Mouse (Mus musculus): ENCODE results near the gene Gm36176. TPM values are rescaled to one million over a fixed set of nuclear protein-coding genes. Genes with fewer than 3 reads are reported as not detected.

Gene Gm36176
- not detected in 2 replicates for polyA plus RNA-seq (2012; rRNA removed)

DNA sequence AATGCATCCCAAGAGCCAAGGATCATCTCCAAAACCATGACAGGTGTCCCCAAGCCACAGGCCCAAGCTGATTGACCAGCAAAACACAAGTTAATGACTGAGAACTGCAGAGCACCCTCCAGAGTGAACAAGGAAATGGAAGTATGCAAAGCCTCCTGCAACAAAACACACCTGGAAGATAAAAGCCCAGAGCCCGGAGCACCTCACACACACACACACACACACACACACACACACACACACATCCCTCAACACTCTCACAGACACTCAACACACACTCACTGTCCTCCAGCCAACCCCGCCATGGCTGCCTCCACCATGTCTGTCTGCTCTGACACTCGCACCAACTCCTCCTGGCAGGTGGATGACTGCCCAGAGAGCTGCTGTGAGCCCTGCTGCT, at the start of gene Gm36176:
TSS of gene Gm36176 (plus strand) at position 301 of the 400 bp plus-strand sequence.

DNA sequence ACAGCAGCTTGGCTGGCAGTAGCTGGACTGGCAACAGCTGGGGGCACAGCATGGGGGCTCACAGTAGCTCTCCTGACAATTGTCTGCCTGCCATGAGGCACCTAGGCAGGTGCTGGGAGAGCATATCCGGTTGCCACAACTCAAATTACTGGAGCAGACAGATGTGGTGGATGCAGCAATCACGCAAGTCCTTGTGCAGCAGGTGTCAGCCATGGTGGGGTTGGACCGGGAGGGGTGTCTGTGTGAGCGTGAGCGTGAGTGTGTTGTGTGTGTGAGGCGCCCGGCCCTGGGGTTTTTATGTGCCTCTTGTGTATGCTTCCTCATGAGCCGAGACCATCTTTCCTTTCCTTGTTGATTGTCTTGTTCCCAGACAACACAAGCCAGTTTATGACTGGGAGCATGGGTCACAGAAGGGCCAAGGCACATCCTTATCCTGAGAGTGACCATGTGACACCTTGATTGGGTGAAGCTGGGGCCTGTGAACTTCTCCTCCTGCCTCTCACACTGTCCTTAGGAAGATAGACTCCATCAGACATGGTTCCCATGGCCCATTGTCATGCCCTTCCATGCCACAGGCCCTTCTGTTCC, 47.6 kb upstream of the Gm36176 start, which contains the start of gene Gm19668:
TSS of gene Gm19668 (minus strand) at position 213 of the 588 bp plus-strand sequence.

DNA sequence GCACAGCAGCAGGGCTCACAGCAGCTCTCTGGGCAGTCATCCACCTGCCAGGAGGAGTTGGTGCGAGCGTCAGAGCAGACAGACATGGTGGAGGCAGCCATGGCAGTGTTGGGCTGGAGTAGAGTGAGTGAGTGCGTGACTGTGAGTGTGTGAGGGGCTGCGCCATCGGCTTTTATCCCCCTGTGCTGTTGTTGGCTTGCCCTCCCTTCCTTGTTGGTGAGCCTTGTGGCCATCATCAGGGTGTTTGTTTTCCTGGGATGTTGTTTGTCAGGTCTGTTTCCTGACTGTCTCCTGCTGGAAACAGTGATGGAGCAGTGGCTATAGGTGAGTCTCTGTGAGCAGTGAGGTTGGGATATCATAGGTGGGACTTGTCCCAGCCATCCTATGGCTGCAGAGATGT, 34.9 kb upstream of the Gm36176 start, which contains the start of gene Gm9507:
TSS of gene Gm9507 (minus strand) at position 101 of the 400 bp plus-strand sequence.

DNA sequence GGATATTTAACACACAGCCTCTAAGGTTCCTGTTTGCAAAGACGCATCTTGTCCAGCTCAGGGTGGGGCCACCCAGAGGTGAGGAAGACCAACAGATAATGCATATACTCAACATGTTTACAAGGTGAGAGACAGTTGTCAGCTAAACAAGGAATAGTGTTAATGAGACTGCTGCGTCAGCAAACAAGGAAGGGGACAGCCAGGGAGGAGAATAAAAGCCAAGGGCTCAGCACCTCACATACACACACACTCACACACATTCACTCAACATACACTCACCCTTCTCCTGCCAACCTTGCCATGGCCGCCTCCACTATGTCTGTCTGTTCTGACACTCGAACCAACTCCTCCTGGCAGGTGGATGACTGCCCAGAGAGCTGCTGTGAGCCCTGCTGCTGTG, 32.2 kb upstream of the Gm36176 start, which contains the start of gene Gm2696:
TSS of gene Gm2696 (plus strand) at position 301 of the 400 bp plus-strand sequence.

DNA sequence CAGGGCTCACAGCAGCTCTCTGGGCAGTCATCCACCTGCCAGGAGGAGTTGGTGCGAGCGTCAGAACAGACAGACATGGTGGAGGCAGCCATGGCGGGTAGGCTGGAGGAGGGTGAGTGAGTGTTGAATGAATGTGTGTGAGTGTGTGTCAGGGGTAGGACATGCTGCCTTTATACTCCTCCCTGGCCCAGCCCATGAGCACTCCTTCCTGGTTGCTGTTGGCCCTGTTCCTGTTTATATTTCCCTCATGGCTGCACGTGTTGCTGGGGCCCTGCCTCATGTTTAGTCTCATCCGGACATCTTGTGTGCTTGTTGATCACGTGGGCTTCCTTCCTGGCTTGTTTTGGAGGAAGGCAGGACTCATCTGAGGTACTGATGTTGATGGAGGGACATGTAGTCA, 19.7 kb upstream of the Gm36176 start, which contains the start of gene Krtap10-4:
TSS of gene Krtap10-4 (minus strand) at position 145 of the 400 bp plus-strand sequence.

DNA sequence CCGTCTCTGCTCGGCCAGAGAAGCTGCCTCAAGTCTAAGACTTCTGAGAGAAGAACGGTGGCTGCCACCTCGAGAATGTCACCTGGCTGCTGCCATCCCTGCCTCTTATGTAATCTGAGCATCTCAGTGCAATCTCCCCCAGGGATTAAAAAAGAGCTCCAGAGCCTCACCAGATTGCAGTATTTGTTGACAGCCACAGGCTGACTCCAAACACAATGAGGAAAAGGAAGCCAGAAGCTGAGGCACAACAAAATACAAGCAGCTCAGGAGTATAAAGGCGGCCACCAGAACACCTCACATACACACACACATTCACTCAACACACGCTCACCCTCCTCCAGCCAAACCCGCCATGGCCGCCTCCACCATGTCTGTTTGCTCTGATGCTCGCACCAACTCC, 11.0 kb upstream of the Gm36176 start, which contains the start of gene Krtap10-10:
TSS of gene Krtap10-10 (plus strand) at position 301 of the 400 bp plus-strand sequence.

DNA sequence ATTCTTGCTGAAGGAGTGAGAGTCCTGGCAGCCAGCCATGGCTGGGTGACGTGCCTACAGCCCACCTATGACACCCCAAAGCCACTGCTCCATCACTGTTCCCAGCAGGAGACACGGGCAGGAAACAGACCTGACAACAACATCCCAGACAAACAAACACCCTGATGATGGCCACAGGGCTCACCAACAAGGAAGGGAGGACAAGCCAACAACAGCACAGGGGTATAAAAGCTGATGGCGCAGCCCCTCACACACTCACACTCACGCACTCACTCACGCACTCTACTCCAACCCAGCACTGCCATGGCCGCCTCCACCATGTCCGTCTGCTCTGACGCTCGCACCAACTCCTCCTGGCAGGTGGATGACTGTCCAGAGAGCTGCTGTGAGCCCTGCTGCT, 6.0 kb downstream of the Gm36176 start, which contains the start of gene Gm10318:
TSS of gene Gm10318 (plus strand) at position 301 of the 400 bp plus-strand sequence.

DNA sequence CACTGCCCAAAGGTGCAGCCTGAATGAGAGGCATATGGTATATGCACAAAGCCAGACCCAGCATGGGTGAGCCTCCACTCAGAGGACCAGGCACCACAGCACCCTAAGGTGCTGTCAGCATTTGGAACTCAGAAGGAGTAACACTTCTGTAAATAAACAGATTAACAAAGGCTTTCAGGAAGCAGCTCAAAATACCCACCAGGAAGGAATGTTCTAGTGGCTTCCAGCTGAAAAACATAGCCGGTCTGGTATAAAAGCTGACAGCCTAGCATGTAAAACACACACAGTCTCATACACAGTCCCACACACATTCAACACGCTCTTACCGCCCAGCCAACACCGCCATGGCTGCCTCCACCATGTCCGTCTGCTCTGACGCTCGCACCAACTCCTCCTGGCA, 15.1 kb downstream of the Gm36176 start, which contains the start of gene Gm3285:
TSS of gene Gm3285 (plus strand) at position 301 of the 400 bp plus-strand sequence.

Other genes with a start within 250 kb of the Gm36176 start
- 416 and 428 TPM in 2 replicates for gene Sumo3, start 240.7 kb upstream of the Gm36176 start, polyA plus RNA-seq (2012; rRNA removed)
- gene Gm49325, start 240.6 kb upstream of the Gm36176 start, polyA plus RNA-seq (2012; rRNA removed): not detected in 2 replicates
- 43.5 and 49.7 TPM in 2 replicates for gene Ube2g2, start 224.5 kb upstream of the Gm36176 start, polyA plus RNA-seq (2012; rRNA removed)
- gene Tspear, start 160.2 kb upstream of the Gm36176 start, polyA plus RNA-seq (2012; rRNA removed): 1.2 and 1.3 TPM in 2 replicates
- not detected in 2 replicates for gene Gm19402, start 156.0 kb upstream of the Gm36176 start, polyA plus RNA-seq (2012; rRNA removed)
- not detected in 2 replicates for gene Gm9508, start 149.6 kb upstream of the Gm36176 start, polyA plus RNA-seq (2012; rRNA removed)
- not detected in 2 replicates for gene Gm10272, start 140.2 kb upstream of the Gm36176 start, polyA plus RNA-seq (2012; rRNA removed)
- not detected in 2 replicates for gene Gm10024, start 135.3 kb upstream of the Gm36176 start, polyA plus RNA-seq (2012; rRNA removed)
- not detected in 2 replicates for gene Gm10142, start 131.0 kb upstream of the Gm36176 start, polyA plus RNA-seq (2012; rRNA removed)
- not detected in 2 replicates for gene Krtap12-1, start 126.2 kb upstream of the Gm36176 start, polyA plus RNA-seq (2012; rRNA removed)
- gene Gm10100, start 120.3 kb upstream of the Gm36176 start, polyA plus RNA-seq (2012; rRNA removed): not detected in 2 replicates
- gene Gm18596, start 104.2 kb upstream of the Gm36176 start, polyA plus RNA-seq (2012; rRNA removed): not detected in 2 replicates
- gene Gm9736, start 95.4 kb upstream of the Gm36176 start, polyA plus RNA-seq (2012; rRNA removed): not detected in 2 replicates
- not detected in 2 replicates for gene Gm3233, start 87.1 kb upstream of the Gm36176 start, polyA plus RNA-seq (2012; rRNA removed)
- gene Gm3238, start 75.5 kb upstream of the Gm36176 start, polyA plus RNA-seq (2012; rRNA removed): not detected in 2 replicates
- gene Gm7138, start 69.9 kb upstream of the Gm36176 start, polyA plus RNA-seq (2012; rRNA removed): not detected in 2 replicates
- not detected in 2 replicates for gene Gm3250, start 64.3 kb upstream of the Gm36176 start, polyA plus RNA-seq (2012; rRNA removed)
- not detected in 2 replicates for gene Gm7137, start 58.6 kb upstream of the Gm36176 start, polyA plus RNA-seq (2012; rRNA removed)
- gene Gm9639, start 51.7 kb upstream of the Gm36176 start, polyA plus RNA-seq (2012; rRNA removed): not detected in 2 replicates
- not detected in 2 replicates for gene Gm19668, start 47.7 kb upstream of the Gm36176 start, polyA plus RNA-seq (2012; rRNA removed)
- not detected in 2 replicates for gene Gm9507, start 35.0 kb upstream of the Gm36176 start, polyA plus RNA-seq (2012; rRNA removed)
- 0.33 TPM in 1 of 2 replicates, not detected in the other for gene Gm2696, start 32.1 kb upstream of the Gm36176 start, polyA plus RNA-seq (2012; rRNA removed)
- not detected in 2 replicates for gene Krtap10-4, start 19.7 kb upstream of the Gm36176 start, polyA plus RNA-seq (2012; rRNA removed)
- gene Krtap10-10, start 10.9 kb upstream of the Gm36176 start, polyA plus RNA-seq (2012; rRNA removed): not detected in 2 replicates
- gene Gm10318, start 6.1 kb downstream of the Gm36176 start, polyA plus RNA-seq (2012; rRNA removed): not detected in 2 replicates
- not detected in 2 replicates for gene Gm3285, start 15.2 kb downstream of the Gm36176 start, polyA plus RNA-seq (2012; rRNA removed)
- 3.4 and 3.8 TPM in 2 replicates for gene Lrrc3, start 55.7 kb downstream of the Gm36176 start, polyA plus RNA-seq (2012; rRNA removed)
- 1.5 and 1.6 TPM in 2 replicates for gene Trpm2, start 123.8 kb downstream of the Gm36176 start, polyA plus RNA-seq (2012; rRNA removed)
- 104 and 111 TPM in 2 replicates for gene 1810043G02Rik, start 131.7 kb downstream of the Gm36176 start, polyA plus RNA-seq (2012; rRNA removed)
- 168 and 197 TPM in 2 replicates for gene Pfkl, start 163.3 kb downstream of the Gm36176 start, polyA plus RNA-seq (2012; rRNA removed)
- gene Dnmt3l, start 195.1 kb downstream of the Gm36176 start, polyA plus RNA-seq (2012; rRNA removed): 2.7 and 3.3 TPM in 2 replicates
- 3.6 TPM in 2 replicates for gene Aire, start 196.8 kb downstream of the Gm36176 start, polyA plus RNA-seq (2012; rRNA removed)
- gene Icosl, start 222.5 kb downstream of the Gm36176 start, polyA plus RNA-seq (2012; rRNA removed): 29.7 and 41.0 TPM in 2 replicates

Data from ovary, adult 2 months (tissue).